Mouse (Mus musculus): ENCODE measurements around the gene Golph3.
"Not testable (repeated sequence)": the region's sequence is repeated elsewhere in the genome, so short reads cannot be mapped to it uniquely, and the experiment has no call there.

Gene Golph3

GRCm38 (mm10) chr15:12355261-12355660 is 34.0 kb downstream of the Golph3 start:
- no peak for DNase-seq (ENCODE audit: low read depth, low spot score)

GRCm38 (mm10) chr15:12355907-12356306 is 34.7 kb downstream of the Golph3 start:
- no peak for DNase-seq (ENCODE audit: low read depth, low spot score)

- DNase-seq (ENCODE audit: low read depth, low spot score), result no peak
Measured at GRCm38 (mm10) chr15:12357459-12357858, 36.2 kb downstream of the Golph3 start.

GRCm38 (mm10) chr15:12358384-12358783 is 37.1 kb downstream of the Golph3 start:
- no peak for DNase-seq (ENCODE audit: low read depth, low spot score)

DNA sequence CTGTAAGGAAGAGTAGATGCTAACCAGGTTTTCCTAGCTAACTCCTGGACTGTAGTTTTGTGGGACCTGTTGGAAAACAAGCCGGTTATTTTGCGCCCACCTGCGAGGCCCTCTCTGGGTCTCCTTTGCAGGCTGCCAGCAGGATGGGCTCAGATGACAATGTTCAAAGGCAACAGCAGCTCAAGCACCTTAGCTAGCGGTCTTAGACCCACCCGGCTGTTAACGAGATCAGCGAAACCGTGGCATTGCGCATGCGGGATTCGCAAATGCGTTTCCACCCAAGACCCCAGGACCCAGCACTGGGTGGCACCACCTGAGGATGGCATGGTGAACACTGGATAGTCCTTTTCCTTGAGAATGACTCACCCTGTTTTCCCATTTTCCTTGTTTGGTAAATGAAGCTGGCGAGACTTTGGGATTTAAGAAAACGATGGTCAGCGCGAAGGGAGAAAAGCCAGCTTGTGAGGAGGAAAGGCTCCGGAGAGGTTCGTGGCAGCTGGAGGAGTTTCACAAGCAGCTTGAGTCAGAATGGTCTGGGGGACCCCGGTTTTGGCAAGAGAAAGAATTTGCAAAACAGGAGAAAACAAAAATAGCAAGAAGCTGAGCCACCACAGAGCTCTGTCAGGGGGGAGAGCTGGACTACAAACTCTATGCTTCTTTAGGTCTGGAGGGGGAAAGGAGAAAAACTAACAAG is 39.4 kb downstream of the Golph3 start:
- no peak for DNase-seq (ENCODE audit: low read depth, low spot score)

- DNase-seq (ENCODE audit: low read depth, low spot score), result no peak
Measured at GRCm38 (mm10) chr15:12362001-12362700, 40.9 kb downstream of the Golph3 start.

DNA sequence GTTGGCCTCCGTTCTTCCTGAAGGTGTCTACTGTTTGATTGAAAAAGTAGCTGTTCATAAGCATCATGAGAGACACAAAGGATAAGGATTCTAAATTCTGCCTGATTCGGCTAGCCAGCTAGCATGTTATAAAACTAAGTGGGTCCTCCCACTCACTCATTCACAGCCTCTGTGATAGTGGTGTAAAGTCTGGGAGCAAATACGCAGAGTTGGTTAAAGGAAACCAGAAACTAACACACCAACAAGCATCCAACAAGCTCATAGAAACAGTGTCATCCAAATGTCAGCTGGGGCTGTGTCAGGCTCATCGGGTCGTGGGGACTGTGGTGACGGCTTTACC is 41.4 kb downstream of the Golph3 start:
- no peak for DNase-seq (ENCODE audit: low read depth, low spot score)

- DNase-seq (ENCODE audit: low read depth, low spot score), result no peak
Measured at GRCm38 (mm10) chr15:12364096-12364495, 42.8 kb downstream of the Golph3 start.

DNA sequence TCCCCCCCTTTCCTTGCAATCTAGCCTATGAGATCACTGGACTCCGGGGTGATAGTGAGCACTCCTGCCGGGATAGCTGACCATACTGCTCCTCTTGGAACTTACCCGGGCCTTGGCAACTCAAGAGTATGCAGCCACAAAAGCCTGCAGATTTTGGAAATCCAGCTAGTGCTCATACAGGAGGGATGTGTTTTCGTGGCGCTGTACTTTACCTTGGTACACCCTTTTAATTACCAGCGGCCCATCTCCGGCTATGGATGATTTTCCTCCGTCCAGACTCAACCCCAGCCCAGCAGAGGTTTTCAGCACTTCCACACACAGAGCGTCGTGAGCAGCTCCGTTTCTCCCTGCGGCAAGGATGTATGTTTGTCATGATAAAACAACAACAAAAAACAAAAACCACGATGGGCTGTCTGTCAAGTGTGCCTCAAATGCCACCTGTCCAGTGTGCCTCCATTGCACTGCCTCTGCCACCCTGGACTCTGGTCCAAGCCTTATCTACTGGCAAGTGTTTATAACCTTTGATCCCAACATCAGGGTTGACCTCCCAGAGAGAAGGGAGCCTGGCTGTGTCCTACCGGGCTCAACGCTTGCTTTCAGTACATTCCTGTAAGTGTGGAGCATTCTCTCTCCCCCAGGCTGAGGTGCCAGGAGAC is 44.3 kb downstream of the Golph3 start:
- DNase-seq (ENCODE audit: low read depth, low spot score), result no peak

DNA sequence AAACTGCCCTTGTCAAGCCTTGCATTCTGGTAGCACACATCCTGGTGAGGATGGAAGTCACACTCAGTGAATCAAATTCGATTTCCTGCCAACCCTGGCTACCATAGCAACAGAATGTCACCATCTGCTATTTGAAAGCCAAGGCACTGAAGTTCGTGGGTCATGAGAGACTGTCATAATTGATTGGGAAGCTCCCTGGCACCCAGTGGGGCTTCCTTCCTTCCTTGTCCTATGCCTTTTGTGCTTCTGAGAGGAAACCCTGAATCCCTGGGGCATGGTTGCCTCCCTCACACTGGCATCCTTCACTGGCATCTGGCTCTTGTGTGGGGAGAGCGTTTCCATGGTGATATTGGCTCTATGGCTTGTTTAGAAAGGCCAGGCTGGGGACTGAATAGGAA is 44.8 kb downstream of the Golph3 start:
- peak; percentile 84 for DNase-seq (ENCODE audit: low read depth, low spot score)

DNA sequence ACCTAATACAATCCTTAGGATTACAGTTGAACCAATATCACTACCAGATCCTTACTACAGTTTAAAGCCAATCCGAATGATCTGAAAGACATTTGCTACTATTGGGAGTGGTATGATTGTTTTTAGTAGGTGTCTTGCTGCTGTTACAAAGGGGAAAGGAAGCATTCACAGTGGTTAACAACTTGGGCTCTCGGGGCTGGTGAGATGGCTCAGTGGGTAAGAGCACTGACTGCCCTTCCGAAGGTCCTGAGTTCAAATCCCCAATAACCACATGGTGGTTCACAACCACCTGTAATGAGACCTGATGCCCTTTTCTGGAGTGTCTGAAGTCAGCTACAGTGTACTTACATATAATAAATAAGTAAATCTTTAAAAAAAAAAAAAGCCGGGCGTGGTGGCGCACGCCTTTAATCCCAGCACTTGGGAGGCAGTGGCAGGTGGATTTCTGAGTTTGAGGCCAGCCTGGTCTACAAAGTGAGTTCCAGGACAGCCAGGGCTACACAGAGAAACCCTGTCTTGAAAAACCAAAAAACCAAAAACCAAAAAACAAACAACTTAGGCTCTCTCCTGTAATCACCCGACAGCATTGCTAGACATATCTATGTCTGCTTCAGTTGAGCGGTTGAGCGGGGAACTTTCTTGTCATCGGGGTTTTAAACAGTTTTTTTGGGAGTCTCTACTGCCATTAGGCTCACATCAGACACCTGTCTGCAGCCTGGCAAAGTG is 45.5 kb downstream of the Golph3 start:
- not testable (repeated sequence) for DNase-seq (ENCODE audit: low read depth, low spot score)

- no peak for DNase-seq (ENCODE audit: low read depth, low spot score)
Measured at GRCm38 (mm10) chr15:12367306-12368080, 46.2 kb downstream of the Golph3 start.

DNA sequence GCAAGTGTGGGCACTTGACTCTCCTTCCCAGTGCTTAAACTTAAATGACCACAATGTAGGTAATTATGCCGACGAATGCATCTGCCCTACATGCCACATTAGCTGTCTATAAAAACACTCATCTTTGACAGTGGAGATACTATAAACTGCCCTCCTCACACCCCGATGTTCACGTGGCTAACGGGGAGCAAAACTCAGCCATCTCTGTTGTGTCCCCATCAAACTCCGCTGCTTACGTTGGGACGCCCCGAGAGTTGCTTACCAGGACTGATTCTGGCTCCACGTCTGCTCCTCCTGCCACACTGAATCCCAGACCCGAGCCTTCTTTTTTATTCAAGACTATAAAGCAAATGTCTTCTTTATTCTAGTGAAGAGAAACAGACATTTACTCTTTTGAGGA is 47.1 kb downstream of the Golph3 start:
- no peak for DNase-seq (ENCODE audit: low read depth, low spot score)

- no peak for DNase-seq (ENCODE audit: low read depth, low spot score)
Measured at GRCm38 (mm10) chr15:12368850-12369249, 47.6 kb downstream of the Golph3 start.

GRCm38 (mm10) chr15:12370096-12370495 is 48.8 kb downstream of the Golph3 start:
- no peak for DNase-seq (ENCODE audit: low read depth, low spot score)

DNA sequence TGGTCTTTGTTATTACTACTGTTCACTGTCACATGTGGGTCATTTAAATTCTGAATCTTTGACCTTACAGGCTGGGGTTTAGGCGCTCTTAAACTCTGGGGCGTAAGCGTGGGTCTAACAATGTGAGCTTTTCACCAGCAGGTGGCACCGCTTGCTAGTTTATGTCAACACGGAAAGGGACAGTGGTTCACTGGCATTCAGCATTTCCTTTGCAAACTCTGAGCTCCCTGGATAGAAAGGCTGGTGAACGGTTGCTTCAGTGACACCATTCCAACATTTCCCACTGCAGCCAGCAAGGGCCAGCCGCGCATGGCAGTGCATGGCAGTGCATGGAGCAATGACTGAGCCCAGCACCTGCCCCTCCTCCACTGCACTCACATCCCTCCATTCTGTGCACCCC is 49.9 kb downstream of the Golph3 start:
- DNase-seq (ENCODE audit: low read depth, low spot score), result peak; percentile 37

GRCm38 (mm10) chr15:12373496-12373895 is 52.2 kb downstream of the Golph3 start:
- no peak for DNase-seq (ENCODE audit: low read depth, low spot score)

- no peak for DNase-seq (ENCODE audit: low read depth, low spot score)
Measured at GRCm38 (mm10) chr15:12373918-12374317, 52.7 kb downstream of the Golph3 start.

GRCm38 (mm10) chr15:12374916-12375315 is 53.7 kb downstream of the Golph3 start:
- DNase-seq (ENCODE audit: low read depth, low spot score), result no peak

- no peak for DNase-seq (ENCODE audit: low read depth, low spot score)
Measured at GRCm38 (mm10) chr15:12375641-12376311, 54.5 kb downstream of the Golph3 start.

All from brain, embryonic 18.5 days (tissue).